Mouse (Mus musculus) liver, adult 2 months (tissue): ENCODE results near the gene Noxred1. TPM values are rescaled to one million over a fixed set of nuclear protein-coding genes. Genes with fewer than 3 reads are reported as not detected.

ENCODE experiments used
- DNase-seq: peaks from one replicate; pipeline ENCODE4 v3.0.0-alpha.2; 2011; ENCODE audit warnings: low read depth, low spot score; ENCODE audit errors: extremely low read depth
- H3K27ac ChIP-seq: fragments of 200-500 bp; replicated peaks from 2 replicates; pipeline ENCODE4 v1.5.1; 2012; ENCODE audit warnings: low read depth, mild to moderate bottlenecking, control low read depth, inconsistent platforms, low read length; ENCODE audit not compliant: insufficient read depth
- H3K27me3 ChIP-seq: fragments of 200-500 bp; 2 replicates; pipeline ENCODE4 v1.6.1; 2012; ENCODE audit warnings: mild to moderate bottlenecking, moderate library complexity, low read length, inconsistent platforms; ENCODE audit not compliant: control insufficient read depth, insufficient read depth
- H3K36me3 ChIP-seq: fragments of 200-500 bp; 2 replicates; pipeline ENCODE4 v1.6.1; 2012; ENCODE audit warnings: low read length, inconsistent platforms; ENCODE audit not compliant: control insufficient read depth, insufficient read depth
- H3K4me1 ChIP-seq: fragments of 200-500 bp; 2 replicates; pipeline ENCODE4 v1.6.1; 2011; ENCODE audit warnings: low read length; ENCODE audit not compliant: control insufficient read depth, insufficient read depth
- H3K4me3 ChIP-seq: fragments of 200-500 bp; 2 replicates; pipeline ENCODE4 v1.5.1; 2011; ENCODE audit warnings: low read depth, mild to moderate bottlenecking, control low read depth, low read length, moderate library complexity; ENCODE audit not compliant: insufficient read depth
- H3K79me2 ChIP-seq: fragments of 200-500 bp; 2 replicates; pipeline ENCODE4 v1.6.1; 2012; ENCODE audit warnings: inconsistent platforms, mild to moderate bottlenecking, low read length, moderate library complexity; ENCODE audit not compliant: control insufficient read depth, insufficient read depth
- H3K9ac ChIP-seq: fragments of 200-500 bp; 2 replicates; pipeline ENCODE4 v1.6.1; 2012; ENCODE audit warnings: low read depth, mild to moderate bottlenecking, control low read depth, inconsistent platforms, low read length
- CTCF ChIP-seq: fragments of 200-500 bp; IDR thresholded peaks from 2 replicates; pipeline ENCODE4 v1.5.1; 2011; ENCODE audit warnings: low read depth, low read length, control low read depth
- POLR2A ChIP-seq: fragments of 200-500 bp; IDR thresholded peaks from 2 replicates; pipeline ENCODE4 v1.6.1; 2011; ENCODE audit warnings: low read length, control low read depth; ENCODE audit not compliant: insufficient read depth; ENCODE audit errors: extremely low read depth
- WGBS: fragments of 180-500 bp; shearing (Covaris S2); methylation state at CpG from one replicate; pipeline ENCODE4 v1.1.7; 2018; 5-methylcytosine and 5-hydroxymethylcytosine counted together
- polyA plus RNA-seq: library from polyadenylated mRNA; depleted of rRNA; stranded (reverse); fragments of >200 nt; gene quantifications from 2 replicates; pipeline ENCODE4 v1.2.3, GENCODE M21; 2012
- total RNA-seq: library from RNA; depleted of rRNA; stranded (reverse); fragments of >200 nt; gene quantifications from 2 replicates; pipeline ENCODE4 v1.2.3, GENCODE M21; 2014

The Noxred1 gene
- total and polyA plus RNA-seq, 2 experiments, result 0.23 TPM; not detected in 1

DNA sequence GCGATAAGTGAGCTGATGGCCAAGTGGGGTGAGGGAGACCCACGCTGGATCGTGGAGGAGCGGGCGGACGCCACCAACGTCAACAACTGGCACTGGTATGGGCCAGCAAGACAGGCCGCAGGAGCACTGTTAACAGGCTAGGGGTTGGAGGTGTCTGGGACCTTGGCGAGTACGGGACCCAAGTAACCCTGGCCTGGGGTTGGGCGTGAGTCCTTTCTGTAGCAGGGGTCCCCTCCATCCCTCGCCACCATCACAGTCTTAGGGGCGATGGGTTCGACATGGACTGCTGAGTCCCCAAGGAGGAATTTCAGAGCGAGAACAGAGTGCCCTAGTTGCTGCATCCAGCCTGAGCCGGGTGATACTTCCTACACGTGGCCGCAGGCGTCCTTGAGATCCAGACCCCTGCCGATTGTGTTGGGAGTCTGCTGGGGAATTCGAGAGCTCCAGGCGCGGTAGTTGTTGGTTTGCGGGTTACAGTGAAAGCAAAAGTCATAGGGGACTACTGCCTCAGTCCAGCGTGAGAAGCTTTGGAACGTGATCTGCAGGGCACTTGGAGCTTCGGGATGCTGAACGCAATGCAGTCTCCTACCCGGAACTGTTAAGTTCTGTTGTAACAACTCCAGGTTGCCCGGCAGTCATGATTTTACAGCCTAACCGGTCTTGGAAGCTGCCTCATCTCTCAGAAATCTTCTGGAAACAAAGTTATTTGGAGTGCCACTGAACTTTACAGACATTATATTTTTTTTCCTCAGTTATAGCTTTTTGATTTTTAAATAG lies 28.5 kb upstream of the Noxred1 start:
- Histone ChIP-seq H3K4me1 (peaks cover 8% of the 10 kb centered on the region; the same call in 1 of the 2 replicates), H3K4me3 (peak overlapping the region; percentile 89), H3K27me3 (no peaks in the 10 kb centered on the region), H3K27ac (peak overlapping the region; percentile 84), H3K9ac (peak overlapping the region; percentile 94), H3K79me2 (no peaks in the 10 kb centered on the region; the same call in 1 of the 2 replicates), H3K36me3 (peaks cover 31% of the 10 kb centered on the region)
- no peak for DNase-seq
- WGBS, result under 1% methylated on average over 31 of the region's 31 CpGs
- TF ChIP-seq CTCF (no peak), POLR2A (no peak)

DNA sequence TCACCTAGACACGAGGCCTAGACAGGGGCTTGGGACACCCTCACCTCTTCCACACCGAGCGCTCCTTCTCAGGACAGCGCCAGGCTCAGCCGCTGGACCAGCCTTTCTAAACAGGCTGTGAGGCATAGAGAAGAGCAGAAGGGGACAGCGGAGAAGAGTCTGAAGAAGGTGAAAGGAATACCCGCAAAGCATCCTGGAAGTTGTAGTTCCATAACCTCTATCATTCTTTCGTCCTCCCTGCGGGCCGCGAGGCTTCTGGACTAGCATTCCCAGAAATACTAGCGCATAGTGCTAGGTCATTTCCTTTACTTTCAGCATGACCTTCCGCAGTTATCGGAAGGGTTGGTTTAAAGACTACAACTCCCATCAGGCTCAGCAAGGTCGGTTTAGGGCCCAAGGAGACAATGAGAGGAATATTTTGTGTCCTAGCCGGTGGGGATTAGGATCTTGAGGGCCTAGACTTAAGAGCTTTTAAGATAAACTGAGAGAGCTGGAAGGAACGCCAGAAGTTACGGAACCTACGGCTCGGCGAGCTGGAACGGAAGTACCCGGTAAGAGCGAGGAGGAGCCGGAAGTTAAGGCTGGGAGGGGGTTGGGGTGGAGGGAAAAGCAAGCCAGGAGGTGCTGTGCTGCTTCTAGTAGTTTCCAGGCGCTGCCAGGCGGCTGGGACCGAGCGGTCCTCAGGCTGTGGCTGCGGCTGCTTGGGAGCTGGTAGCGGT lies 27.7 kb upstream of the Noxred1 start, which contains the start of the genes Vipas39 and Ahsa1:
Gene Vipas39, minus strand, starts transcription at position 149 of the 719 bp plus-strand sequence.
Gene Ahsa1, plus strand, starts transcription at position 372 of the 719 bp plus-strand sequence.
- H3K27ac ChIP-seq, result peak within 1 kb of the TSS; percentile 86
- peak within 1 kb of the TSS; percentile 89 for H3K4me3 ChIP-seq
- under 1% methylated on average over 31 of the region's 31 CpGs for WGBS
- no peaks in the 10 kb centered on the region for H3K27me3 ChIP-seq
- peaks cover 8% of the 10 kb centered on the region; the same call in 1 of the 2 replicates for H3K4me1 ChIP-seq
- peak; percentile 97 for DNase-seq
- H3K36me3 ChIP-seq, result peaks cover 30% of the 10 kb centered on the region
- H3K9ac ChIP-seq, result peak within 1 kb of the TSS; percentile 94
- TF ChIP-seq CTCF (peak; percentile 29; the same call in 1 of the 2 replicates), POLR2A (peak; percentile 89)
- no peaks in the 10 kb centered on the region; the same call in 1 of the 2 replicates for H3K79me2 ChIP-seq

DNA sequence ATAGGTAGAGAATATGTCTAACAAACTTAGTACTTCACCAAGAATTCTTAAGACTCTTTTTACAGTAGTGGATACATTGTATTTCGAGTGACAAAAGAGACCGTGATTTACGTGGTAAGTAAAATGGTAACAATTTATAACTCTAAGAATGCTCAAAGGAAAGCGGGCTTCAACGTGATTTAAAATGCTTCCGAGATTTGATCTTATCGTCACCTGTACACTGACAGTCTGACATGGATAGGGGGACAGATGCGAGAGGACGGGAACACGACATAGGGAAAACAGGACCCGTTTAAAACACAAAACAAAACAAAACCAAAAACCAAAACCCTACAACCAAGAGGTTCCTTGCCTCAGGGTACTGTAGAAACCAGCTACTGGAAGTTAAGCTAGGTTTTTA lies 26.9 kb upstream of the Noxred1 start:
- Histone ChIP-seq H3K27ac (no peak overlapping the region; the same call in 1 of the 2 replicates), H3K36me3 (peaks cover 28% of the 10 kb centered on the region), H3K27me3 (no peaks in the 10 kb centered on the region), H3K4me3 (peak overlapping the region; percentile 82), H3K4me1 (peaks cover 8% of the 10 kb centered on the region; the same call in 1 of the 2 replicates), H3K9ac (peak overlapping the region; percentile 86), H3K79me2 (no peaks in the 10 kb centered on the region; the same call in 1 of the 2 replicates)
- 13% methylated on average over 11 of the region's 11 CpGs for WGBS
- no peak for DNase-seq
- TF ChIP-seq POLR2A, result no peak
- TF ChIP-seq CTCF, result no peak

DNA sequence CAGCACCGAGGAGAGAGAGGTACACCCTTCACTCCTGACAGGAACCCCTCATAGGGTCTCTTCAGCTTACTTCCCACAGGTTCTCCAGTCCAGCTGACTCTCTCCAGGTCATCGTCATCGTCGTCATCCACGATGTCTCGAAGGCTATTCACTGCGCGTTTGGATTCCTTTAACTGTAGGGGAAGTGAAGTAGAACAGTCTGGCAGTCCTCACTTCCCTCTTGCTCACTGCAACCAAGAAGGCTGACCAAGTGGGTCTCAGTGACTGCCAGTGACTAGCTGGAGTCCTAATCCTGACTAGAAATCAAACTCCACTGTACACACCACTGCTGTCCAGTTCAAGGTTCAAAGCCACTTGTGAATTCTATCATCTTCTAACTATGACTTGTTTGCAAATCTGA lies 22.0 kb upstream of the Noxred1 start:
- Histone ChIP-seq H3K36me3 (peaks cover 45% of the 10 kb centered on the region), H3K4me1 (no peaks in the 10 kb centered on the region), H3K9ac (no peak overlapping the region), H3K27ac (no peak overlapping the region), H3K27me3 (no peaks in the 10 kb centered on the region), H3K79me2 (no peaks in the 10 kb centered on the region), H3K4me3 (no peak overlapping the region)
- 94% methylated on average over 8 of the region's 8 CpGs for WGBS
- DNase-seq, result no peak
- no peak for TF ChIP-seq CTCF
- no peak for TF ChIP-seq POLR2A

DNA sequence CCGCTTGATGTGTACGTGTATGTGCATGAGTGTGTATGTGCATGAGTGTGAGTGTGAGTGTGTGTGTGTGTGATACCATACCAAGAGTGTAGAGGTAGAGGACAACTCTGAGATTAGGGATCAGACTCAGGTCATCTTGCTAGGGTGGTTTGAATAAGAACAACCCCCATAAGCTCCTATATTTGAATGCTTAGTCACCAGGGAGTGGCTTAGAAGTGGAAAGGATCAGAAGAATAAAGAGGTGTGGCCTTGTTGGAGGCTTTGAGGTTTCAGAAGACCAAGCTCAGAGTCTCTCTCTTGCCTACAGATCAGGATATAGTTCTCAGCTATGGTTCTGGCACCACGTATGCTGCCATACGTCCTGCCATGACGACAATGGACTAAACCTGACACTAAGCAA lies 18.1 kb upstream of the Noxred1 start:
- Histone ChIP-seq H3K36me3 (peaks cover 65% of the 10 kb centered on the region), H3K9ac (no peak overlapping the region)
- WGBS, result 93% methylated on average over 5 of the region's 5 CpGs

More for the DNA sequence above, 18.1 kb upstream of the Noxred1 start:
- H3K27me3 ChIP-seq, result no peaks in the 10 kb centered on the region
- no peak overlapping the region for H3K4me3 ChIP-seq
- no peak overlapping the region for H3K27ac ChIP-seq
- no peak for TF ChIP-seq CTCF
- TF ChIP-seq POLR2A, result no peak
- no peaks in the 10 kb centered on the region for H3K79me2 ChIP-seq
- DNase-seq, result no peak
- H3K4me1 ChIP-seq, result no peaks in the 10 kb centered on the region
